12 mouse cellular contexts compared by ENCODE assay signal in genomic region chr5:30957891-30958290, GRCm38 (mm10). TPM values are rescaled to one million over a fixed set of nuclear protein-coding genes. Genes with fewer than 3 reads are reported as not detected.
DNase-seq lines count a peak whose midpoint lies in the region; ATAC-seq and TF ChIP-seq lines count a peak whose summit lies in the region.
"Had no signal": no experiment of that assay in that cellular context is flagged by ENCODE, and none has a peak within 500 bp of the region (broad histone marks: within the 10 kb centered on the region; RNA-seq: fewer than 3 reads in every experiment).

No protein-coding gene starts in this region.

- peak overlapping the region; percentile 19; the same call in 1 of the 2 replicates for H3K9ac ChIP-seq in limb, embryonic 13.5 days
- peak overlapping the region; percentile 91; the same call in 1 of the 2 replicates for H3K9ac ChIP-seq in neural tube, embryonic 13.5 days

- H3K27me3 ChIP-seq in limb, embryonic 13.5 days, result no peaks in the 10 kb centered on the region
- H3K27me3 ChIP-seq in neural tube, embryonic 13.5 days, result no peaks in the 10 kb centered on the region
- H3K27me3 ChIP-seq: Patski had no signal

- H3K4me2 ChIP-seq in limb, embryonic 13.5 days (replicated peaks), result peak overlapping the region; percentile 92; the same call in 1 of the 2 replicates
- peak overlapping the region; percentile 89 for H3K4me2 ChIP-seq in neural tube, embryonic 13.5 days

- H3K36me3 ChIP-seq in limb, embryonic 13.5 days, result peaks cover 52% of the 10 kb centered on the region
- peaks cover 49% of the 10 kb centered on the region for H3K36me3 ChIP-seq in neural tube, embryonic 13.5 days

- no peaks in the 10 kb centered on the region for H3K9me3 ChIP-seq in limb, embryonic 13.5 days
- no peaks in the 10 kb centered on the region for H3K9me3 ChIP-seq in neural tube, embryonic 13.5 days
- H3K9me3 ChIP-seq: heart, embryonic 10.5 days had no signal

- TF ChIP-seq CTCF in layer of hippocampus, adult 2 months (conservative IDR thresholded peaks at IDR 0.05), result no peak

- H3K4me1 ChIP-seq in limb, embryonic 13.5 days, result peaks cover 24% of the 10 kb centered on the region
- peaks cover 26% of the 10 kb centered on the region for H3K4me1 ChIP-seq in neural tube, embryonic 13.5 days (replicated peaks)

- no peak overlapping the region for H3K27ac ChIP-seq in layer of hippocampus, adult 2 months
- no peak overlapping the region for H3K27ac ChIP-seq in limb, embryonic 13.5 days
- H3K27ac ChIP-seq in neural tube, embryonic 13.5 days (replicated peaks), result no peak overlapping the region
- H3K27ac ChIP-seq: heart, embryonic 10.5 days had no signal

- 0 out of 2 replicates have a peak overlapping the region, but pooled peaks have one; percentile 13 for H3K4me3 ChIP-seq in layer of hippocampus, adult 2 months
- peak overlapping the region; percentile 84 for H3K4me3 ChIP-seq in limb, embryonic 13.5 days
- H3K4me3 ChIP-seq in neural tube, embryonic 13.5 days, result peak overlapping the region; percentile 3; the same call in 1 of the 2 replicates
- H3K4me3 ChIP-seq: heart, embryonic 10.5 days had no signal

- DNase-seq in cerebellum, adult 9-11 months, result peak; percentile 40
- DNase-seq in cerebellum, postnatal 4 days (ENCODE audit: low spot score in 2 of 2), result no peak
- DNase-seq in layer of hippocampus, adult 2 months (ENCODE audit: low spot score in 2 of 2), result no peak
- DNase-seq in layer of hippocampus, postnatal 10 days (ENCODE audit: low spot score in 2 of 2), result no peak
- DNase-seq in left cerebral cortex, adult 11 months (ENCODE audit: low spot score), result no peak
- DNase-seq in layer of hippocampus, postnatal 36 days, result no peak
- DNase-seq: B cell, adult 2 months had no signal

- 96% methylated on average over 6 of the region's 6 CpGs for WGBS in limb, embryonic 13.5 days
- WGBS in neural tube, embryonic 13.5 days, result 94% methylated on average over 6 of the region's 6 CpGs

- ATAC-seq in limb, embryonic 13.5 days (ENCODE audit: low FRiP score, low read depth), result no peak
- no peak for ATAC-seq in neural tube, embryonic 13.5 days (ENCODE audit: low read depth)
- ATAC-seq: Patski had no signal

RNA-seq across cellular contexts. Expression of gene Preb, which starts 2.3 kb away (rescaled TPM):
- 100 to 1,000 TPM; 132 to 145 TPM for total RNA-seq in layer of hippocampus, adult 2 months (2021)
- total RNA-seq in layer of hippocampus, postnatal 10 days (2021), result 100 to 1,000 TPM; 116 to 125 TPM
- 136 and 142 TPM in 2 replicates for polyA plus RNA-seq in limb, embryonic 13.5 days (2015; fragmentation: Nextera tagmentation; extraction: Ambion mirVana)
- polyA plus RNA-seq in neural tube, embryonic 13.5 days (2015; fragmentation: Nextera tagmentation; extraction: Ambion mirVana), result 117 and 120 TPM in 2 replicates
- total RNA-seq in layer of hippocampus, postnatal 36 days (2021), result 100 to 1,000 TPM; 115 to 137 TPM

RNA-seq across cellular contexts. Expression of gene Tcf23, which starts 10.6 kb away (rescaled TPM):
- under 1 TPM; 0.10 to 0.20 TPM for total RNA-seq in layer of hippocampus, adult 2 months (2021)
- total RNA-seq in layer of hippocampus, postnatal 10 days (2021), result not detected
- not detected in 2 replicates for polyA plus RNA-seq in limb, embryonic 13.5 days (2015; fragmentation: Nextera tagmentation; extraction: Ambion mirVana)
- not detected in 2 replicates for polyA plus RNA-seq in neural tube, embryonic 13.5 days (2015; fragmentation: Nextera tagmentation; extraction: Ambion mirVana)
- under 1 TPM; 0.10 to 0.13 TPM for total RNA-seq in layer of hippocampus, postnatal 36 days (2021)
- polyA plus RNA-seq: brain, embryonic 14.5 days; Patski had no signal

RNA-seq across cellular contexts. Expression of gene Cgref1, which starts 12.5 kb away (rescaled TPM):
- total RNA-seq in layer of hippocampus, adult 2 months (2021), result 10 to 100 TPM; 15.5 to 16.7 TPM
- 10 to 100 TPM; 39.6 to 43.0 TPM for total RNA-seq in layer of hippocampus, postnatal 10 days (2021)
- 7.6 and 8.7 TPM in 2 replicates for polyA plus RNA-seq in limb, embryonic 13.5 days (2015; fragmentation: Nextera tagmentation; extraction: Ambion mirVana)
- 33.7 and 38.1 TPM in 2 replicates for polyA plus RNA-seq in neural tube, embryonic 13.5 days (2015; fragmentation: Nextera tagmentation; extraction: Ambion mirVana)
- total RNA-seq in layer of hippocampus, postnatal 36 days (2021), result 10 to 100 TPM; 16.5 to 16.7 TPM

RNA-seq across cellular contexts. Expression of gene Khk, which starts 36.7 kb away (rescaled TPM):
- 10 to 100 TPM; 17.0 to 17.7 TPM for total RNA-seq in layer of hippocampus, adult 2 months (2021)
- total RNA-seq in layer of hippocampus, postnatal 10 days (2021), result 10 to 100 TPM in 1 of 2 experiments, 1 to 10 TPM in 1; 8.0 to 12.7 TPM
- 20.0 and 22.6 TPM in 2 replicates for polyA plus RNA-seq in limb, embryonic 13.5 days (2015; fragmentation: Nextera tagmentation; extraction: Ambion mirVana)
- polyA plus RNA-seq in neural tube, embryonic 13.5 days (2015; fragmentation: Nextera tagmentation; extraction: Ambion mirVana), result 11.4 and 11.9 TPM in 2 replicates
- 10 to 100 TPM; 10.1 to 13.6 TPM for total RNA-seq in layer of hippocampus, postnatal 36 days (2021)

RNA-seq across cellular contexts. Expression of gene Emilin1, which starts 44.7 kb away (rescaled TPM):
- total RNA-seq in layer of hippocampus, adult 2 months (2021), result 1 to 10 TPM; 2.0 TPM
- total RNA-seq in layer of hippocampus, postnatal 10 days (2021), result 1 to 10 TPM; 5.7 to 6.5 TPM
- polyA plus RNA-seq in limb, embryonic 13.5 days (2015; fragmentation: Nextera tagmentation; extraction: Ambion mirVana), result 279 and 281 TPM in 2 replicates
- polyA plus RNA-seq in neural tube, embryonic 13.5 days (2015; fragmentation: Nextera tagmentation; extraction: Ambion mirVana), result 30.7 and 43.9 TPM in 2 replicates
- 1 to 10 TPM; 2.0 to 2.3 TPM for total RNA-seq in layer of hippocampus, postnatal 36 days (2021)

Comparison
In these comparisons a context has a peak if more than half of its experiments do, and no peak if none do; other contexts are left out.
1. H3K4me3 ChIP-seq: peak in every context shown above with its lines; median percentile 84 in limb, embryonic 13.5 days; 13 in layer of hippocampus, adult 2 months; 3 in neural tube, embryonic 13.5 days.